Mouse (Mus musculus) brain, embryonic 14.5 days (tissue): Measurements from ENCODE around the gene Olfr67.

Experiments
- CTCF ChIP-seq: fragments of 200-500 bp; IDR thresholded peaks from 2 replicates; pipeline ENCODE4 v1.5.1; 2012; ENCODE audit warnings: inconsistent platforms, mild to moderate bottlenecking, moderate library complexity, borderline replicate concordance; ENCODE audit not compliant: insufficient read depth, insufficient read length; ENCODE audit errors: extremely low read depth
- POLR2A ChIP-seq: fragments of 200-500 bp; IDR thresholded peaks from 2 replicates; pipeline ENCODE4 v1.6.1; 2012; ENCODE audit warnings: mild to moderate bottlenecking, inconsistent platforms, borderline replicate concordance; ENCODE audit not compliant: poor library complexity, insufficient read depth, insufficient read length, severe bottlenecking; ENCODE audit errors: extremely low read depth

DNA sequence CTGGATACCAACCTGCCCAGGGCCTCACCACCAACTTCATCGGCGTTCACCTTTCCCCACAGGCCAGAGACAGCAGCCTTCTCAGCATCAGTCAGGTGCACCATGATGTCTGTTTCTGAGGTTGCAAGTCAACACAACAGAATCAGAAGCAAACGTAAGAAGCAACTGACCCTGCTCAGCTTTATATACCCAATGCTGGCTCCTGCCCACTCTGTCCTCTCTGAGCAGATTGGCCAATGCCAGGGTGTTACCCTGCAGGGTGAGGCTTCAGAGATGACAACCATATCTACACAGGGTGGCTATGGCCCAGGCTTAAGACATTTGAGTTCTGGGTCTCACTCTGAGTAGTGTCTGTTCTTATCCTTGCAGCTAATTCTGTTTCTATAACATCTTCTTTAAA, 22.1 kb upstream of the Olfr67 start, which contains the start of gene Hbb-bt:
- TF ChIP-seq POLR2A (no peak), CTCF (no peak)
